Mouse (Mus musculus): Measurements from ENCODE around the gene Mindy4. TPM values are rescaled to one million over a fixed set of nuclear protein-coding genes. Genes with fewer than 3 reads are reported as not detected.
A peak's percentile ranks its signal among the peaks of the same experiment; 100 is the strongest.

Mindy4 gene
- polyA plus RNA-seq, 1 experiment from 2014 or later = 17.2 TPM

DNA sequence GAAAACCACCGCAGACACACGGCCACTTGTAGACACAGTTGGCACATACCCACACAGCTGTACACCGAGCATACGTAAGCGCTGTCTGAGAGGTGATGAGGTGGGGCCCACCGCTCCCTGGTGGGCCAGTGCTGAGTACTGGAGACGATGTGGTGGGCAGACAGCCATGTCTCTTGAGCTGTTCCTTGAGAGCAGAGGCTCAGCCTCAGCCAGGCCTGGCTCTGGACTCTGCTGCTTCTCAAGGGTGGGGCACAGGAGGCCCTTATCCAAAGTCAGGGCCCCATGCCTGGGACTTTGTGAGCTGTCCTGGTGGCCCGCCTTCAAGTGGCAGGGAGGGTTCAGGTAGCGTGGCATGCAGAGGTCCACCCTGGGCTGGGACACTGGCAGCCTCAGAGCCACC is 139.1 kb downstream of the Mindy4 start:
- Histone ChIP-seq H3K27me3 (ENCODE audit: insufficient read depth, poor library complexity, severe bottlenecking) (no peaks in the 10 kb centered on the region), H3K36me3 (no peaks in the 10 kb centered on the region), H3K9me3 (no peaks in the 10 kb centered on the region), H3K27ac (0 out of 2 replicates have a peak overlapping the region, but pooled peaks have one; percentile 31), H3K4me1 (replicated peaks) (peaks cover 24% of the 10 kb centered on the region), H3K4me3 (no peak overlapping the region)
- 87% methylated on average over 9 of the region's 9 CpGs for WGBS
- DNase-seq (ENCODE audit: low spot score) = no peak

DNA sequence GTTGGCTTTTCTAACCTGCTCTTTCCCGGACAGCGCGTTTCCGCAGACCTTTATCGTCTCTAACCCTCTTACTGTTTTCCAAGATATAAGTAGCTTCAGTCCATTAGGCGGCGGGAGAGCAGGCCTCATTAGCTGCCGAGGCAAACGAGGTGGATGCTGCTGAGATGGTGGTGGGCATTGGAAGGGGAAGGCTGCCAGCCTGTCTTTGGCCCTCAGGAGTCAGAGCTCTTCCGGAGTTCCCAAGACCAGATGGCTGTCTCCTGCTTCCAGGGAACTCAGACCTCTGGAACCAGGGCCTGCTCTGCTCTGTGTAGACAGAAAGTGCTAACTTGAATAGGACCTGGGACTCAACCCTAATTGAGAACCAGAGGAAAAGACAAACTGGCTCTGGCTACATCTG is 140.3 kb downstream of the Mindy4 start:
- WGBS = 92% methylated on average over 10 of the region's 10 CpGs
- H3K36me3 ChIP-seq = no peaks in the 10 kb centered on the region
- no peak overlapping the region for H3K27ac ChIP-seq
- DNase-seq (ENCODE audit: low spot score) = no peak
- peaks cover 15% of the 10 kb centered on the region for H3K4me1 ChIP-seq (replicated peaks)
- H3K4me3 ChIP-seq = no peak overlapping the region
- H3K27me3 ChIP-seq (ENCODE audit: insufficient read depth, poor library complexity, severe bottlenecking) = no peaks in the 10 kb centered on the region
- H3K9me3 ChIP-seq = no peaks in the 10 kb centered on the region

DNA sequence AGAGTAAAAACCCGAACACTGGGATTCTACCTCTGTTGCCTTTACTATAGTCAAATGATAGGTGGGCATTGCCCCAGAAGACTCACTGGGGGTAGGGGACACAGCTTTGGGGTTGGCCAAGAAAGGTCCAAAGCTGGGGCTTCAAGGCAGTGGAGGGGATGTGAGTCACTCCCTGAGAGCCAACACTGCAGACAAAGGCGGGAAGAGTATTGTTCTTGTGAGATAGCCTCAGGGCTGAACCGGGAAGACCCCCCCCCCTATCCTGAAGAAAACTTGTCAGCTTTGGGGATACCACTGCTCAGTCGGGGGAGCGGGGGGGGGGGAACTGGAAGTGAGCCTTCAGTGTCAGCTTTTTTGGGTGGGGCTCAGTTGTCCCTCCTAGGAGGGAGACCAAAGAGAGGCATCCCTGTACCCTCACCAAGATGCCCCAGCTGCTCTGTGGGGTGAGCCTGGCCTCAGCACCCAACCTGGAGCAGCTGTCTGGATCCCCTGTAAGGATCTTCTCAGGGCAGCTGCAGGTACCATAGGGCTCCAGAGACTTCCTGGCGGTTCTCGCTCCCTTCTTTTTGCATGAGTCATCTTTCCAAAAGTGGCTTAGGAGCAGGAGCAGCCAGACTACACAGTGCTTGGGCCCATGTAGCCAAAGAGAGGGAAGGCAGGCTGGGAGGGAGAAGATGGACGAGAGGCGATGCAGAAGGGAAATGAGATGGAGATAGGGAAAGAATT is 141.3 kb downstream of the Mindy4 start:
- no peak for DNase-seq (ENCODE audit: low spot score)
- Histone ChIP-seq H3K4me1 (replicated peaks) (peaks cover 15% of the 10 kb centered on the region), H3K4me3 (no peak overlapping the region), H3K27ac (no peak overlapping the region), H3K9me3 (no peaks in the 10 kb centered on the region), H3K36me3 (no peaks in the 10 kb centered on the region), H3K27me3 (ENCODE audit: insufficient read depth, poor library complexity, severe bottlenecking) (no peaks in the 10 kb centered on the region)
- 89% methylated on average over 9 of the region's 9 CpGs for WGBS

DNA sequence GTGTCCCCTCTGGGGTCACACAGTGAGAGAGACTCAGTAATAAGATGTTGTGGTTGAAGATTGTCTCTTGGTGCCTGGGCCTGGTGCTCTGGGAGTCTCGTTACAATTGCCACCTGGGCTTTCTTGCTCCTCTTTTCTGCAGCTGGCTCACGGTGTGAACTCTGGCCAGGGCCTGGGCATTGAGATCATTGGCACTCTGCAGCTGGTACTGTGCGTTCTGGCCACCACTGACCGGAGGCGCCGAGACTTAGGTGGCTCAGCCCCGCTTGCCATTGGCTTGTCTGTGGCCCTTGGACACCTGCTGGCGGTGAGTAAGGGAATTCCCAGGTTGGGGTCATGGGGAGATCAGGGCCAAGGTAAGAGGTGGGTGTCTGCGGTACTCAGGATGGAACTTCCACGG is 142.1 kb downstream of the Mindy4 start:
- 83% methylated on average over 10 of the region's 10 CpGs for WGBS
- DNase-seq (ENCODE audit: low spot score) = no peak
- Histone ChIP-seq H3K27me3 (ENCODE audit: insufficient read depth, poor library complexity, severe bottlenecking) (no peaks in the 10 kb centered on the region), H3K4me1 (replicated peaks) (peaks cover 14% of the 10 kb centered on the region), H3K4me3 (no peak overlapping the region), H3K27ac (no peak overlapping the region), H3K9me3 (0 out of 2 replicates have a peak, but pooled peaks cover 5% of the 10 kb centered on the region), H3K36me3 (no peaks in the 10 kb centered on the region)

DNA sequence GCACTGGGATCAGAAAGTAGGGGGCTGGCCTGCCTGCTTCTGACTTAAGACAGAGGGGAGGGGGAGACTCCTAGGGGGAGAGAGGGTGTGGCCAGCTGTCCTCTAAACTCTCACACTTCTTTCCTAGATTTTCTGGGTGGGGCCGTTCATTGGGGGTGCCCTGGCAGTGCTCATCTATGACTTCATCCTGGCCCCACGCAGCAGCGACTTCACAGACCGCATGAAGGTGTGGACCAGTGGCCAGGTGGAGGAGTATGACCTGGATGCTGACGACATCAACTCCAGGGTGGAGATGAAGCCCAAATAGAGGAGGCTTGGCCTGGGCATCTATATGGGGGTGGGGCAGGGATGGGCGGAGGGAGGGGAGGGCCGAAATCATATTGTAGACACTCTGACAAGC is 143.3 kb downstream of the Mindy4 start:
- no peak for DNase-seq (ENCODE audit: low spot score)
- Histone ChIP-seq H3K36me3 (no peaks in the 10 kb centered on the region), H3K27me3 (ENCODE audit: insufficient read depth, poor library complexity, severe bottlenecking) (no peaks in the 10 kb centered on the region), H3K9me3 (0 out of 2 replicates have a peak, but pooled peaks cover 7% of the 10 kb centered on the region), H3K27ac (no peak overlapping the region), H3K4me1 (replicated peaks) (peaks cover 7% of the 10 kb centered on the region), H3K4me3 (no peak overlapping the region)
- 87% methylated on average over 7 of the region's 7 CpGs for WGBS

DNA sequence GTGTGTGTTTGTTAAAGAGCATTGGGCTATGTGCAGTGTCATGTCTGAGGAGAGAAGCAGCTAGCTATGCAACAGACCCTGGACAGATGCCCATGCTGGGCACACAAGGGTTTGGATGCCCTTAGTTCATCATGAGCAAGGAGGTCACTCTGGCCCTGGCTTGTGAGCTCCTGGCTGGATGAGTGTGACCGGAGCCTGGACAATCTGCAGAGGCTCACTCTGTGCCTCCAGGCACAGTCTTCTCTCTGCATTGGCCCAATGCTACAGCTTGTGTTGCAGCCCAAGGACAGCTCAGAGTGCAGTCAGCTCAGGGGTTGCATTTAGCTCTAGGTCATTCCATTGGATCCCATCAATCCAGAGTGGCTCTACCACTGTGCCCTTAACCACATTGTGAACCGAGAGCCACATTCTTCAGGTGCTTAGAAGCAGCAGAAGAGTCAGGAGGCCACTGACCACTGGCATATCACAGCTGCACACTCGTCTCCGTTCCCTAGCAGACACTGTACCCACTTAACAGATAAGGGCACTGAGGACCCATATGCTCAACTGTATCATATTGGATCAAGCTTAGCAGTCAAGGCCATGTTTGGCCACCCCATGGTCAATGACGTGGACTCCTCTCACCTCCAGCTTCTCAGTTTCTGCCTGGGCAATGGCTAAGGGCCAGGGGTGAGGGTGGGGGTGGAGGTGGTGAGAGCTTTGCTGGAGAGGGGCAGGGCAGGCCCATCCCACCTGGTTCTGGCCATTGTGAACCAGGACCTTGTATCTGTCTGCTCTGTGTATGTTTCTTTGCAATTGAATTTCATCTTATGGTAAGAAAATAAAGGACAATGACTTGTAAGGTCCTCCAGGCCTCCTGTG is 144.8 kb downstream of the Mindy4 start:
- Histone ChIP-seq H3K27ac (no peak overlapping the region), H3K36me3 (no peaks in the 10 kb centered on the region), H3K4me3 (no peak overlapping the region), H3K27me3 (ENCODE audit: insufficient read depth, poor library complexity, severe bottlenecking) (no peaks in the 10 kb centered on the region), H3K4me1 (replicated peaks) (no peaks in the 10 kb centered on the region; the same call in 1 of the 2 replicates), H3K9me3 (0 out of 2 replicates have a peak, but pooled peaks cover 7% of the 10 kb centered on the region)
- 85% methylated on average over 5 of the region's 5 CpGs for WGBS
- DNase-seq (ENCODE audit: low spot score) = no peak

DNA sequence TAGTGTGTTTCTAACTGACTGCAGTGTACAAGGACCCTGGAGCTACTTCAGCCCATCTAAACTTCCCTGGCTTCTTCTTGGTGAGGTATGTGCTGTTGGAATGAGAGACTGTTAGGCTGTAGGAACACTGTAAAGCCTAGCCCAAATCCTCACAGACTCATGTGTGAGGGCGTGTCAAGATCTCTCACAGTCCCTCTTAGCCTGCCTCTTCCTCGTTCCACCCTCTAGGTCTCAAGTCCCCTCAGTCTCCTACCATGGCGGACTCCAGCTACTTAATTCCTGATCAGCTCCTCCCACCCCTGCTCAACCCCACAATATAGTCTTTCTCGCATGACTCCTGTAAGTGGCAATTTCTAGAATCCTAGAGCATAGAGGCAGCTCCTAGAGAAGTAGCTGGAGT is 146.0 kb downstream of the Mindy4 start:
- Histone ChIP-seq H3K9me3 (0 out of 2 replicates have a peak, but pooled peaks cover 7% of the 10 kb centered on the region), H3K36me3 (no peaks in the 10 kb centered on the region), H3K4me3 (no peak overlapping the region), H3K27me3 (ENCODE audit: insufficient read depth, poor library complexity, severe bottlenecking) (no peaks in the 10 kb centered on the region), H3K27ac (no peak overlapping the region), H3K4me1 (replicated peaks) (no peaks in the 10 kb centered on the region; the same call in 1 of the 2 replicates)
- DNase-seq (ENCODE audit: low spot score) = no peak
- WGBS = 85% methylated on average over 4 of the region's 4 CpGs

DNA sequence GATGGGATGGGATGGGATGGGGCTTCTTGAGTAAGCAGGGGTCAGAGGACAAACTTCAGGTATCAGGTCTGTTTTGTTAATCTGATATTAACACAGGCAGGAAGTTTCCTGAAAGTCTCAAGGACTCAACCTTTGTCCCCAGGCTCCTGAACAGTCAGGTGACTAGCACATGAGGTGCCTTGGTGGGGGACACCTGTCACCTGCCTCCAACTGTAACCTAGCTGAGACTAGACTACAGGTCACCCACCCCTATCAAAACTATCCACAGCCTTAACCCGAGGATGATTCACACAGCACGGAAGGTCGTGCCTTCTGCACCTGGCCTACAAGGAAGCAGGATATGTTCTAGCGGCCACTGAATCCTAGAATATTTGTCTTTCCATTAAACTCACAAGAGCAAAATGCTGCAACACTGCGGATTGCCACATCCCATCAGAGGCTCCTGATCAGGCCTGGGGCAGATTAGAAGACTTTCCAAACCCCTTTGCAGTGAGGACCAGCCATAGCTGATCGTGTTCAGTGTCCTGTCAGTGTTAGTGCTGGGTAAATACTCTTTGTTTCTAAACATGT is 147.3 kb downstream of the Mindy4 start:
- 92% methylated on average over 6 of the region's 6 CpGs for WGBS
- H3K4me1 ChIP-seq (replicated peaks) = peaks cover 6% of the 10 kb centered on the region
- no peak overlapping the region for H3K4me3 ChIP-seq
- no peak overlapping the region for H3K27ac ChIP-seq
- DNase-seq (ENCODE audit: low spot score) = no peak
- no peaks in the 10 kb centered on the region for H3K27me3 ChIP-seq (ENCODE audit: insufficient read depth, poor library complexity, severe bottlenecking)
- H3K36me3 ChIP-seq = no peaks in the 10 kb centered on the region
- H3K9me3 ChIP-seq = 0 out of 2 replicates have a peak, but pooled peaks cover 7% of the 10 kb centered on the region

DNA sequence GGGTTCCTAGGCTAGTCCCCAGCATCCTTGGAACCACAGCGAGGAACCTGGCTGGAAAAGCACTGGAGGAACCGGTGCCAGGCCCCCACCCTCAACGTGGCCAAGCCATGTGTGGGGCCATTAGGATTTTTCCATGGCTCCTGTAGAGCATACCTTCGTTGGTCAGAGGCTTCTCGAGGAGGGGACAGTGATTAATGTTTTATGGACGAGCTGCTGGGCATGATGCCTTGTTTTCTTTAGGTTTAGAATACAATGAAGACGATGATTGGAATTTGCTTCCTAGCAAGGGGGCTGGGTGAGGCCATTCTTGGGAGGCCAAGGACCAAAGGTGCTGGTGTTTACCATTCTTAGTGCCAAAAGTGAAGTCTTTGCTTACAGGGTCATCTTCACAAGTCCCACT is 148.5 kb downstream of the Mindy4 start:
- H3K9me3 ChIP-seq = 0 out of 2 replicates have a peak, but pooled peaks cover 7% of the 10 kb centered on the region
- peaks cover 11% of the 10 kb centered on the region for H3K4me1 ChIP-seq (replicated peaks)
- H3K27me3 ChIP-seq (ENCODE audit: insufficient read depth, poor library complexity, severe bottlenecking) = no peaks in the 10 kb centered on the region
- DNase-seq (ENCODE audit: low spot score) = no peak
- WGBS = 79% methylated on average over 7 of the region's 7 CpGs
- no peak overlapping the region for H3K27ac ChIP-seq
- H3K4me3 ChIP-seq = no peak overlapping the region
- no peaks in the 10 kb centered on the region for H3K36me3 ChIP-seq

DNA sequence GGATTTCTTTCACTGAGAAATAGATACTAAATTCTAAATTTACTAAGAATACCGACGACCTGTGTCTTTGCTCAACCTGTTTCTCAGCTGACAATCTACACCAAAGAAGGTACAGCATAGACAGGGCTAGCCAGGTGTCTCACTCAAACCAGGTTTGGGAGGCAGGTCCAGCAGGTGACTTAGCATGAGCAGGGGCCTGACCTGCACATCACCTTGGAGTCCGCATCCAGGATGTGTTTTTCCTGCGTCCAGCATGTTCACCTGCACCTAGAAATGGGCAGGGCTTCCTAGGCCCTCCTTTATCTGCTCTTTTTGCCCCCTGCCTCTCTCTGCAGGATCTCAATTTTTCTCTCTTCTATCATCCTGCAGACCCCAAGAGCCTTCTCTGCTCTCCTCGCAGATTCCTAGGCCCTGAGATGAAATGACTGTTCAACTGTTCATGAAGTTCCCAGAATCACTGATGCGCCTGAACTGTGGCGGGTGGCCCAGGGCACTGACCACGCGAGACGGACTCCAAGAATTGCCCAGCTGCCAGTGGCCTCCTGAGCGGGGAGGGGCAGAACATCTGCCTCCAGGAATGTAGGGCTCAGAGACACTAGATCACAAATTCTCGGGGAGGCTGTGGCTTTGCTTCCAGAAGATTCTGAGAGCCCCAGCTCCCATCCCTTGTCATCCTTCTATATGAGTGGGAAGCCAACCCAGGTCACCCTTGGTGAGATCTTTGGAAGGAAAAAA is 150.7 kb downstream of the Mindy4 start:
- no peaks in the 10 kb centered on the region for H3K36me3 ChIP-seq
- WGBS = 82% methylated on average over 12 of the region's 12 CpGs
- 0 out of 2 replicates have a peak, but pooled peaks cover 7% of the 10 kb centered on the region for H3K9me3 ChIP-seq
- peaks cover 17% of the 10 kb centered on the region for H3K4me1 ChIP-seq (replicated peaks)
- H3K4me3 ChIP-seq = no peak overlapping the region
- H3K27ac ChIP-seq = no peak overlapping the region
- no peaks in the 10 kb centered on the region for H3K27me3 ChIP-seq (ENCODE audit: insufficient read depth, poor library complexity, severe bottlenecking)
- no peak for DNase-seq (ENCODE audit: low spot score)

DNA sequence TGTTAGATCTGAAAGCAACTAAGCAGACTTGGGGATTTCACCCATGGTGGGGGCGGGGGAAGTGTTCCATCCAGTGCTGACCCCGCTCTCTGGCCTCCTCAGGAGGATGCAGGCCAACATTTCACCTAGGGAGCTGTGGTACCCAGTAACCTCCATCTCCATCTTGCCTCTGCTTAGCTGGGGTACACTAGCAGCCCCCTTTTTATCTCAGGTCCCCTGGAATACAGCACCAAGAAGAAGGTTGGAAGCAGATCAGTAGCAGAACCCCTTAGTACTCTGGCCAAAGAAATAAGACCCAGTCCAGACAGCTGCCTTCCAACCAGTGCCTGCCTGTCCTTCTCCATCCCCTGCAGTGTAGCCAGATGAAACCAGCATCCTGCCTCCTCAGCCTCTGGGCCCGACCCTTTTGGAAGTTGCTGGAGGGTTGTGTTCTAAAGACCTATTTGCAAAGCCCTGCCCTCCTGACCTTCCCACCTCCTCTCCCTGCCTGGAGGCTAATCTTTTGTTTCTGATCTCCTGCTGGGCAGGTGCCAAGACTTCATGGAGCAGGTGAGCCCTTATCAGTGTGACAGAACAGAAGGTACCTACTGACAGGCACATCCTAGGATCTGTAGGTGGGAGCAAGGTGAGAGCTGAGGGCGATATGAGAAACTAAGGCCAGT is 151.4 kb downstream of the Mindy4 start:
- Histone ChIP-seq H3K36me3 (no peaks in the 10 kb centered on the region), H3K4me1 (replicated peaks) (peaks cover 17% of the 10 kb centered on the region), H3K4me3 (no peak overlapping the region), H3K9me3 (0 out of 2 replicates have a peak, but pooled peaks cover 7% of the 10 kb centered on the region), H3K27ac (no peak overlapping the region), H3K27me3 (ENCODE audit: insufficient read depth, poor library complexity, severe bottlenecking) (no peaks in the 10 kb centered on the region)
- DNase-seq (ENCODE audit: low spot score) = no peak
- WGBS = 67% methylated on average over 4 of the region's 4 CpGs

DNA sequence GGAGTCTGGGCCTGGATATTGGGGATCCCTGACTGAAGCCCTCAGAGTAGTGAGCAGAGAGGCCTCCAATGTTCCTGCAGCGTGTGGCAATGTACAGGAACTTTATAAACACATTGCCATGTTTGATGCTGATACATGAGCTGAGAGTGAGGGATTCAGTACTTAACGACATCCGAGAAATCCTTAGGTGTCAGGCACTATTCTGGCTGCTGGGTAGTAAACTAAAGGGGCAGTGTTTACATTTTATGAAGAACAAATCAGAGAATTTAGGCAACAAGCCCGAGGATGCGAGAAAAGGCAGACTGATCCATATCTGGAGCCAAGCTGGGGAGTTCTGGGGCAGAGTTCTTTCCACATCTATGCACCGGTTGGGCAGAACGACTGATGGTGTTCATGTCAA is 152.4 kb downstream of the Mindy4 start:
- H3K27ac ChIP-seq = no peak overlapping the region
- WGBS = 90% methylated on average over 7 of the region's 7 CpGs
- H3K9me3 ChIP-seq = no peaks in the 10 kb centered on the region
- no peaks in the 10 kb centered on the region for H3K36me3 ChIP-seq
- H3K4me1 ChIP-seq (replicated peaks) = peaks cover 17% of the 10 kb centered on the region
- no peaks in the 10 kb centered on the region for H3K27me3 ChIP-seq (ENCODE audit: insufficient read depth, poor library complexity, severe bottlenecking)
- DNase-seq (ENCODE audit: low spot score) = no peak
- no peak overlapping the region for H3K4me3 ChIP-seq

All from hindbrain, embryonic 10.5 days (tissue).